Mouse (Mus musculus) layer of hippocampus, adult 8-10 months (tissue): ENCODE results near the gene Ifi206. TPM values are rescaled to one million over a fixed set of nuclear protein-coding genes. Genes with fewer than 3 reads are reported as not detected.
A peak's percentile ranks its signal among the peaks of the same experiment; 100 is the strongest.
"Not testable (repeated sequence)": the region's sequence is repeated elsewhere in the genome, so short reads cannot be mapped to it uniquely, and the experiment has no call there.

ENCODE experiments used
- DNase-seq, 2 experiments: peaks; one replicate each; pipeline ENCODE4 v3.0.0; 2022; ENCODE audit warnings: low spot score in 2 of 2
- total RNA-seq, 4 experiments: library from RNA; stranded (reverse); gene quantifications; 2 replicates each; pipeline ENCODE4 v1.2.4; 2022

Gene Ifi206
- total RNA-seq = under 1 TPM in 2 of 4 experiments, not detected in 2; 0.16 to 0.32 TPM

DNA sequence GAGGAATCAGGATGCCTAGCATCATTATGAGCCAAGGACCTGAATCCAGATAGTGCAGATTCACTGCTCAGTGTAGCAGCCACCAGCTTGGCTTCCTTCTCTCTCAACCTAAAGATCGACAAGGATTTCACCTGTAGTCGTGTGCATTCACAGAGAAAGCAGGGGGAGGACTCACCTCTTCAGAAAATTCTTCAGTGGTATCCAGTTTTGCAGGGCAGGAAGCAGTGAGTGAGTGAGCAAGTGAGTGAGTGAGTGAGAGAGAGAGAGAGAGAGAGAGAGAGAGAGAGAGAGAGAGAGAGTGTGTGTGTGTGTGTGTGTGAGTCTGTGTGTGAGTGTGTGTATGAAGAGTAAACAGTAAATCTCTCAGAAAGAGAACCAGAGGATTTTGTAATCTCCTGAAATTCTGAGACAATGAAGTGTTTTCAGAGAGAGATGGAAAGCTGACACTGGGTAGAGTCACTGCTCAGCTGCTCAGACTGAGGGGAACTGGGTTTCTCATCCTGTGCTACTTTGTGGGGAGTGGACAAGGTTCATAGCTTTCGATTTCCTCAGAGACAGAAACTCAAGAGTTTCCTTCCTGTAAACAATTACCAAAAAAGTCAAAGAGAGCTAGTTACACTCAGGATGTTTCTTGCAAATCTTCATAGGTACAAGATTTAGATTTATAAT is at the start of gene Ifi206:
TSS of gene Ifi206 (minus strand) at position 230 of the 669 bp plus-strand sequence.
- DNase-seq = not testable (repeated sequence)

- DNase-seq = not testable (repeated sequence)
Observed at GRCm38 (mm10) chr1:173535791-173536190, 45.0 kb upstream of the Ifi206 start, which contains the start of gene Ifi214. Gene Ifi214, minus strand, starts transcription at chr1:173535957.

DNA sequence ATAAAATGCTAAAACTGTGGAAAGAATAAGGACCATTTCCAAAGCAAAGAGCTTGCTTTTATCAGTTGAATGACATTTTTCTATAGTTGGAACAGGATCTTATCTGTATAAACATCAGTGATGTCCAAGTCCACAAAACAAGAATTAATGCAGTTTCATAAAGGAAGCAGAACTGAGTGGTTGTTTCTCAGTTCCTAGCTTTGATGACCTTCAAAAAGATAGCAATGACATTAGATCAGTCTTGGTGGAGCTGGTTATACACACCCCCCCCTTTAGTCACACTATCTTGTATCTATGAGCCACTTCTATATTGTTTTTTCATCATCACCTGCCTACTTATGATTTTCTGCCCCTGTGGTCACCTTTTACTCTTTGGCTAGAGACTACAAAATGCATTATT is 30.6 kb upstream of the Ifi206 start:
- no peak for DNase-seq

- DNase-seq = not testable (repeated sequence)
Observed at GRCm38 (mm10) chr1:173510595-173510994, 19.8 kb upstream of the Ifi206 start.

DNA sequence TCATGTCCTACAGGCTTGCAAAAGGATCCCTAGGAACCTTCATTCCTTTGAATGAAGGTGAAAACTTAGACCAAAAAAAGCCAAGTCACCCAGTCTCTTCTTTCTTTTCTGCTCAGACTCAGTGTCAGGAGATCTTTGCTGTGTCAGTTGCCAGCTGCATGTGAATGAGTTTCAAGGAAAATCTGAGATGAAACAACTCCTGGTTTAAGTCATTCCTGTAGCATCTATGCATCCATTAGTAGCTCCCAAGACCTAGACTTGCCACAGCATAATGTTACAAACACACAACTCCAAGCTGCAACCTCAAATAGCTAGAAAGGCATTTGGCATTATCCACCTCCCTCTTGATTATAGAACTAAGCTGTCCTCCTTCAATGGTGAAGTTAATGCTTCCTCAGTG is 642 bp upstream of the Ifi206 start:
- DNase-seq = not testable (repeated sequence)

- not testable (repeated sequence) for DNase-seq
Observed at GRCm38 (mm10) chr1:173481182-173481574, 9.7 kb downstream of the Ifi206 start.

- not testable (repeated sequence) for DNase-seq
Observed at GRCm38 (mm10) chr1:173480399-173481181, 10.3 kb downstream of the Ifi206 start.

GRCm38 (mm10) chr1:173456761-173457160 is 34.1 kb downstream of the Ifi206 start:
- no peak for DNase-seq

DNA sequence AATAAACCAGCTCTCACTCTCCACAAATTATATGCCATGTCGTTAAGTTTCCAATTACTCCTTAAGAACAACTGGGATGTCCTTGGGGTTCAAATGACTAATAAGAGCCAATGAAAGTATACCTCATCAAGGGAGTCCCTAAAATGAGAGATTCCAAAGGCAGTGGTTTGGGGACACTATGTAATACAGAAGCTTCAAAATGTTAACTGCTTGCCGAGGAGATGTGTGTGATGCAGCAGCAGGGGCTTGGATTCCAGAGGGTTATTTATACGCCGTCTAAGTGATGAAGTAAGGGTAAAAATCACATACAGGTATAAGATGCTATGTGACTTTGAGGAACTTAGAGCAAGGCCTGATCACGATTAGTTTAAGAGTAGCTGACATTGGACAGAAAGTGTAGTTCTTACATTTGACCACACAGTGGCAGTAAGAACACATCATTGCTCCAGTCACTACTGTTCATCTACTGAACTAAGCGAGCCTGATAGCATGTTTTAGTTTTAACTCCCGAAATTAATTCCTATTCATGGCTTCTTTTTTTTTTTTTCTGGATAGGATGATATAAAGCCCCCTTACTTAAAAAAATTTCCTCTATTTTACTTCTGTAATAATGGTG is 34.6 kb downstream of the Ifi206 start:
- DNase-seq = peak in 1 of 2 experiments; percentile 10

DNA sequence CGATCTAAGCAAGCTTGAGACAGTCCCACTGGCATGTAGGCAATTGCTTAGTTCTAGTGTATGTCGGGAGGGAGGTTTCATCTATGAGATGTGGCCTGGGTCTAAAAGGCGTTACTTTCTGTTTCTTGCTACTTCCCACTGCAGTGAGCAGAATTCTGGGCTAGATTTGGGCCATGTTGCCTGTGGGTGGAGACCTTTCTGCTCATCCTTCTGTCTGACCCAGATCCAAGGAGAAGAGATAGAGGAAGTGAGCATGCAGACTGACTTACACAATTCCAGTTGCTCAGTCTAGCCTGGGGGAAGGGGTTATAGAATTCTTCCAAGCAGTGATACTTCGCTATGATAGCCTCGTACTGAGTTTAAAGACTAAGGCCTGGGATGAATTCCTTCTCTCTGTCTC is 39.2 kb downstream of the Ifi206 start:
- no peak for DNase-seq

- no peak for DNase-seq
Observed at GRCm38 (mm10) chr1:173450621-173451020, 40.2 kb downstream of the Ifi206 start.

DNA sequence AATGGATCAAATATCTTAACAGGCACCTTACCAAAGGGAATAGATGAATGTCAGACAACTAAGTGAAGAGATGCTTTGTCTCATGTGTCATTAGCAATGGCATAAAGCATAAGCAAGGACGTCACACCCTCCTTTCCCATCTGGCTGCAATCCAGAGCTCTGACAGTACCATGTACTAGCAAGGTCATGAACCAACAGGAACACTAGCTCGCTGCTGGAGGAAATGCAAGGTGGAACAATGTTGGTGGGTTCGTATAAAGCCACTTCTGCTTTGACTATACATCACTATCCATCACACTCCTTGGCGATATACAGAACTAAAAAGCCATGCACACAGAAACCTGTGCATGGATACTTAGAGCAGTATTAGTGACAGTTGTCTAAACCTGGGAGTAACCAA is 43.8 kb downstream of the Ifi206 start:
- no peak for DNase-seq

GRCm38 (mm10) chr1:173443061-173443460 is 47.8 kb downstream of the Ifi206 start:
- DNase-seq = no peak

DNA sequence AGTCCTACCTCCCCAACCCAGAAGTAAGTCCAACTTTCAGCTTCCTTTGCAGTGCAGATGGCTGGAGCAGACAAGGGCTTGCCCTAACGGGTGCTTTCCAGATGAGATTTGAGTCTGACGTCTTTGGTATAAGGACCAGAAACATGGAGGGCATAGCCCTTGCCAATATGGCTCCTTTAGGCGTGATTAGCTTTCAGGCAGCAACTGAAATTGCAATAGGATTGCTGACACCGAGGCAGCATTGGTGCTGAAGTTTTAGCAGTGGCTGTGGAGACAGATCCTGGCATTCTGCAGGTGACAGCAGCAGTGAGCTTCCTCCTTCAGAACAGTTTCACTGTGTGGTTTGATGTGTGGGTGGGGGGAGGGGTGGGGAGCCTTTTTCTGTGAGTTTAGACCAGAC is 49.6 kb downstream of the Ifi206 start:
- DNase-seq = no peak

GRCm38 (mm10) chr1:173440681-173441080 is 50.2 kb downstream of the Ifi206 start:
- no peak for DNase-seq

DNA sequence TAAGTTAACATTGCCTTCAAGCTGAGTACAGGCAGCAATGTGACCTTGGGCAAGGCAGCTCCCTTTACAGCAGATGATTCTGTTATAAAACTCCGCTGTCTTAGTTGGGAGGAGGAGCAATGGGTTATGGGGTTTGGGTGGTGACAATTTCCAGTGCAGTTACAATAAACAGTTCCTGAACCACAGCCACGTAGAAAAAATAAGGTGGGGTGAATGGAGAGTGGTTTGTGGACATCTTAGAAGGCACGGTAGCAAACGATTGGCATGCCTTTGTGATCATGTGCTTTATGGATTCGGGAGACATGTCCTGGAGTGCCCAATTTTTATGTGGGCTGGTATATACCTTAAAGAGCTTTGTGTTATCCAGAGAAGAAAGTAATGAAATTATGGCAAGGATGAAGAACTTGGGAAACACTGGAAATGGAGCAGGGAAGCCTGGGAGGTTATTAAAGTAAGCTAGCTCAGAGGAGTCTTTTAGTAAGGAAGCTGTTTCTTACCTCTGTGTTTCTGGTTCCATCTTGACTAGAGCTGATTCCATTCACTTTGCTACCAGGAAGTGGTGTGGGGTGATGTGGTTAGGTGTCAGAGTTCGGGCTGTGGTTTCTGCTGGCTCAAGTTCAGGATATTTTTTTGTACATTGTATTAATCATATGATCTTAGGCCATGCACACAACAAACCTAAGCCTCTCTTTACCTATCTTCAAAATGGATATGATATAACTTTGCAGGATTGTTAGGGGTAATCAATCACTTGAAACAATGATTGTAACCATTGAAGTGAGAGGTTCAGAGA is 53.5 kb downstream of the Ifi206 start:
- no peak for DNase-seq

GRCm38 (mm10) chr1:173432411-173432810 is 58.4 kb downstream of the Ifi206 start:
- DNase-seq = no peak

GRCm38 (mm10) chr1:173429995-173430699 is 60.7 kb downstream of the Ifi206 start:
- no peak for DNase-seq

GRCm38 (mm10) chr1:173427385-173427784 is 63.5 kb downstream of the Ifi206 start:
- no peak for DNase-seq

- DNase-seq = no peak
Observed at GRCm38 (mm10) chr1:173426345-173426744, 64.5 kb downstream of the Ifi206 start.

DNA sequence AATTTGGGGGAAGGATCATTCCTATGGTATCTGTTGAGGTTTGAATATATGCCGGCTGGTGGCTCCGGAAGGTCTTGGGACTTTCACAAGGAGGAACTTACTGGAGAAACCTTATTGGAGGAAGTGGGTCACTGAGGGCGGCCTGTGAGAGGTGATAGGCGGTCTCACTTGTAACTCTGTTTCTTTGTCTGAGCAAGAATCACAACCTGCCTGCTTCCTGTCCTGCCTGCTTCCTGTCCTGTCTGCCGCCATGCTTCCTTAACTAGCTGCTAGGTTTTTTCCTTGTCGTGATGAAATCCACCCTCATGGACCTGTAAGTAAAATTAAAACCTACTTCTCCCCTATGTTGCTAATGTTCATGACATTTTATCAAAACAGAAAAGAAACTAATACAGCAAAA is 70.5 kb downstream of the Ifi206 start:
- no peak for DNase-seq
